Mouse (Mus musculus): ENCODE data around the gene Ykt6.

Gene Ykt6

GRCm38 (mm10) chr11:5949586-5950352 lies 5.7 kb upstream of the Ykt6 start, which contains the start of gene Gck:
Gene Gck, minus strand, starts transcription at chr11:5950081.
- DNase-seq = no peak

DNA sequence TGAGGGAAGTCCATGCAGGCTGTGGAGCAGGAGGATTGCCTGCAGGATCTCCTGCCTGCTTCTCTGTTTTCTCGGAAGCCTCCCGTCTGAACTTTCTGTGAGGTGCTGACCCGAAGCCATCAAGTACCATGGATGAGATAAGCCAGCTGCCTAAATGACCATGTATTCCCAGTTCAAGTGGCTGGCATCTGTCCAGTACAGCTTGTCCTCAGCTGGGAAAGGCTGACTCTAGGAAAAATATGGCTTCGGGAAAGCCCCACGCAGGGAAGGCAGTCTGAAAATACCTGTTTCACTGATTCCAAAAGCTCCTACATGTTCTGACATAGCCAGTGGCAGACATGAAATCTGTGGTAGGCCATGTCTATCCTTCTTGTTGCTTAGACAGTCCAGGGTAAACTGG lies 3.0 kb upstream of the Ykt6 start:
- DNase-seq = no peak

DNA sequence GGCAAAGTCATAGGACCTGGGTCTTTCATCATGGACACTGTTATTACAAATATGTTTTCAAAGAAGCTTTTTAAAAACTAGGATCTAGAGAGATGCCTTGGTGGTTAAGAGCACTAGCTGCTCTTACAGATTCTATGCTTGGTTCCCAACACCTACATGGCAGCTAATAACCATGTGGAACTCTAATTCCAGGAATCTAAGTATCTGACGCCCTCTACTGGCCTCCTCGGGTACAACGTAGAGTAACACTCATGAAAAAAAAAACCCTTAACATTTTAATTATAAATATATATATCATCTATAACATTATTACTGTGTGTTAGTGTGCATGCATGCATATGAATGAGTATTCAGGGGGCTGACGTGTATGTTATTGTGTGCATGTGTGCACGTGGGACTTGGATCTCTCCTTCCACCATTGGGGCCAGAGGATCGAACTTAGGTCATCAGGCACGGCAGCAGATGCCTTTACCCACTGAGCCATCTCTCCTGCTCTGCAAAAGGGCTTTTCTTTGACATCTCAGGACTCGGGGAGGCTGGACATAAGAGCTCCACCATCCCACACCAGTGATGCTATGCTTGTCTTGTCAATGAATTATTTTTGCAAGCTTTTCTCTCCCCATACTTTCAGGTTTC lies 2.2 kb upstream of the Ykt6 start:
- peak; percentile 12 for DNase-seq

GRCm38 (mm10) chr11:5954435-5954834 lies 1.1 kb upstream of the Ykt6 start:
- DNase-seq = no peak

DNA sequence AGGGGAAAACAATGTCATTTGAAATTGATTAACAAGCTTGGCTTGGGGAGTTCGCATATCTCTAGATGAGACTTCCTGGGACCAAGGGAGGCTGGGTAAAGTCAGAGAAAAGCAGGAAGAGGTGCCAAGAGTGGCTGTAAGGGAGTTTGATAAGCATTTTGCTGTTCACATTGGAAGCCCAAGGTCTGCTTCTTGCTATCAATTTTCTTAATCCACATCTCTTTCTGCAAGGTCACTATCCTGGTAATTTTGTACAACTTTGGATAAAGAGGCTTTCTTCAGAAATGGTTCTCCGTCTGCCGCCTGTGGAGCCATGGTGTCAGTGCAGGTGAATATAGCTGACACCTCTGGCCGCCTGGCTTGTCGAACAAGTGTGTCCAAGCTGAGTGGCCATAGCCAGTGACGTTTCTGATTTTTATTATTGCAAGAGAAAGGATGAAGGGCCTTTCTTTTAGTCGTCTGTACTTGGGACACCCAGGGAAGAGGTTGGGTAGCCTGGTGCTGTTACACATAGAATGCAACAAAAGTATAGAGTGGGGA lies 458 bp upstream of the Ykt6 start:
- peak; percentile 52 for DNase-seq

DNA sequence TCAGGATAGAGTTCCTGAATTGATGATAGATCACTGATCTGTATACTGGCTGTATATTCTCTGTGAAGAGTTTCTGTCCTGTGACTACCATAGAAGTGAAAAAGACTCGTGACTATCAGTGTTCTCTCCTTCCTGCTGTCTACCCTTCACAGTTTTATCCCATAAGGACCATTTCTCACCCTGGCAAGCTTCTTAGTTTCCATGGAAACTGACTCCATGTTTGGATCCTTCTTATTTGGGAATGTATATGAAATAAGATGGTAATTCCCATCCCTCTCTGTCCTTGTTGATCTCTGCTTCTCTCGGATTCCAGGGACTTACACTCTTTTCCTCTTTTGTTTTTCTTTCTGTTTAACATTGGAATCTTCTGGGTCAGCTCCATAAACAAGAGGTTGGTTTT lies 4.6 kb downstream of the Ykt6 start:
- no peak for DNase-seq

- no peak for DNase-seq
These were observed 10.4 kb downstream of the Ykt6 start for GRCm38 (mm10) chr11:5965865-5966264.

GRCm38 (mm10) chr11:5966751-5967150 lies 11.3 kb downstream of the Ykt6 start:
- DNase-seq = no peak

DNA sequence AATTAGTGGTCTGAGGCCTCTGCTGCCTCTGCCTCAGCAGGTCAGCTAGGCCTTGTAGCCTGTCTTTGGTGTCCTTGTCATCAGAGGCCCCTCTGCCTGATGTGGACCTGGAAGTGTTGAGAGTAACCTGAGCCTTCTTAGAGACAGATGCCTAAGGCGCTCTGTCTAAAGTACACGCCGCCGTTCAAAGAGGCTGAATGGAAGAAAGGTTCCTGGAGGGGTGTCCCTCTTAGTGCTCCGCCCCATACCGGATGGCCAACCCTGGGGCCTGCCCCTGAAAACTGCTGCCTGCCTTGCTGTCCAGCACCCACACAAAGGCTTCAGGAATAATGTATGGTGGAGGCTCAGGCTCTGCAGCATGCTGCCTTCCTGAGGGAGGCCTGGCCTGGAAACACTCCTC lies 12.7 kb downstream of the Ykt6 start:
- DNase-seq = no peak

- DNase-seq = no peak
These were observed 15.7 kb downstream of the Ykt6 start for GRCm38 (mm10) chr11:5971202-5971601.

DNA sequence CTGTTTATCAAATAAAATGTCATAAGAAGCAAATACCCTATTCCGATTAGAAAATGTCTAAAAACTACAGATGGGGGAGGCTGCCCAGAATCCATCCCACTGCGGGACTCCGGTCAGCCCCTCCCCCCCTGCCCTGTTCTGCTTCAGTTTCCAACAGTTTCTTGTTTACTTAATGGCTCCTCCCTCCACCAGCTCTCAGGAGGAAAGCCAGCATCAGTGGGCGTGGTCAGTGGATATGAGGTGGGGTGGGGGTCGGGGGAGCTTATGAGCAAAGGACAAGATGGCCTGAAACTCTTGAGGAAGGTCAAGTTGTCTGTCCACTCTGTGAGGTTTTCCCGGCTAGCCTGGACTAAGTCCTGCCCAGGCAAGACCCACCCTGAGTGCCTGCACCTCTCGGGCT lies 17.7 kb downstream of the Ykt6 start:
- no peak for DNase-seq

- DNase-seq = no peak
These were observed 18.6 kb downstream of the Ykt6 start for GRCm38 (mm10) chr11:5974053-5974452.

- DNase-seq = no peak
These were observed 19.6 kb downstream of the Ykt6 start for GRCm38 (mm10) chr11:5975068-5975467.

GRCm38 (mm10) chr11:5976106-5976505 lies 20.6 kb downstream of the Ykt6 start:
- no peak for DNase-seq

- DNase-seq = no peak
These were observed 23.6 kb downstream of the Ykt6 start for GRCm38 (mm10) chr11:5979088-5979487.

- no peak for DNase-seq
These were observed 24.6 kb downstream of the Ykt6 start for GRCm38 (mm10) chr11:5980108-5980507.

DNA sequence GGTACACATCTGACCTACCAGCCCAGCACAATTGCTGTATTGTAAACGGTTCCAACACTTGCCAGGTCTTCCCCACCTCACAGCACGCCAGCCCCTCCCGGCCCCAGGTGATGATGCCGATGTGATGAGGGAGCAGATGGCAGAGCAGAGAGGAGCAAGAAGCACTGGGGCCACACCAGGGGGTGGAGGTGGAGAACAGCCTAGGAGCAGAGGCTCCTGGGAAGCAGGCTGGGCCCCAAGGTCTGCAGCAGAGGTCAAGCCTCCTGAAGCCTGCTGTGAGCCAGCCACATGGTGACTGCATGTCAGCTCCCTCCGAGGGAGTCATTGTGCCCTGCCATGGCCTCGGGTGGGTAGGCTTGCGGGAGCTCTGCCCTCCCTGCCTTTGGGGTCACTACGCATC lies 25.1 kb downstream of the Ykt6 start:
- DNase-seq = no peak

GRCm38 (mm10) chr11:5981323-5981722 lies 25.8 kb downstream of the Ykt6 start:
- DNase-seq = no peak

GRCm38 (mm10) chr11:5983629-5984028 lies 28.1 kb downstream of the Ykt6 start:
- no peak for DNase-seq

- no peak for DNase-seq
These were observed 32.6 kb downstream of the Ykt6 start for GRCm38 (mm10) chr11:5988126-5988525.

DNA sequence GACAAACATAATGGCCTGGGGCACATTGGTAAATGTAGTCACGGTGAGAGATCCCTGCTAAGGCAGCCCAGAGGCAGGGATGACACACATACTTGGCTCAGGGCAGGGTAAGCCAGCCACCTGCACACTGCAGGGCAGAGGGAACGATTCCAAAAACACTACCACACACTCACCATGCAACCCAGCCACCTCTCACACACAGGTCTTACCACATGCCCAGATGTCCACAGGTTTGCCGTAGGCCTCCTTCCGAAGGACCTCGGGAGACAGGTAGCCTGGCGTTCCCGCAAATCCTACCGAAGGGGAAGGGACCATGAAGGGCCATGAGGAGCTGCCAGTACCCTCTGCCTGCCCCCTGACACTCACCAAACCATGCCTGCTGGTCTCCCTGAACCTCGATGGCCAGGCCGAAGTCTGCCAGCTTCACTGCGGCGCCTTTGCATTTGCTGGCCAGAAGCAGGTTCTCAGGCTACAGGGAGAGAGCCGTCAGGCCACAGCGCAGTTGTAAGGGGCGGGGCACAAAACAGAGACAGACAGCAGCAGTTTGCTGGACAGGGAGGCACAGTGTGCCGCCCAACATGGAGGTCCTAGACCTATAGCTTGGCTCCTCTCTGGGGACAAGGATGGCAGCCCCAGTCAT lies 34.6 kb downstream of the Ykt6 start:
- no peak for DNase-seq

DNA sequence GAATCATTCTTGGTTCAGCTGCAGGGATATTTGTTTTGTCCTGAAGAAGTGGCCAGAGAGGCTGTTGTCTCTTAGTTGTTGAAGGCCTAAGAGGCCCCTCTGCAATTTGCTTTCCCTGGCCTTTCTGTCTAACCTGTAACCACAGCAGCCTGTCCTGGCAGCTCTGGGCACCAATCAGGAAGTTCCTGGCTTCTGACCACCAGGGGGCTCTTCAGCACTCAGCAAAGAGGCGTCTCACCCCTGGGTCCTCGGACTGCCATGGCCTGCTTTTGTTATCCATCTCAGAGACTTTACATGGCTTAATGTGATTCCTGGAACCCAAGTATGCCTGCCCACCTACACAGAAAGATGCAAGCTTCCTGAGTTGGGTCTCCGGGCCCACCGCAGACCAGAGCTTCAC lies 35.4 kb downstream of the Ykt6 start:
- DNase-seq = peak; percentile 63

DNA sequence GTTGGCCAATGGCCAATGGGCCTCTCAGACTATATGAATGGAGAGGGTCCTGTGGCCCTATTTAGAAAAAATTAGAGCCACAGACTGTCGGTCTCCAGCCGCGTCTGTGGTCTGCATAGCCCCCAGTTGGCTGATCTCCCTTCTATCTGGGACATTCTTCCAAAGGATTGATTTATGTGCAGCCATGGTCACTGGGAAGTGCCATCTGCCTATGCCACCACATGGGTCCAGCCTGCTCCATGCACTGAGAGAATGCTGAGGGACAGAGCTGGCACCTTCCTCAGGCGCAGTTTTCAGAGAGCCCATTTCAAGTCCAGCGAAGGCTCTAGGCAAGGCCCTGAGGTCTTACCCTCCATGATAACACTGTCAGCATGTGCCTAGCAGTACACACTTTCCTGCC lies 38.7 kb downstream of the Ykt6 start:
- DNase-seq = no peak

GRCm38 (mm10) chr11:5994880-5995279 lies 39.4 kb downstream of the Ykt6 start:
- no peak for DNase-seq

Measured in thymus, postnatal 25 days (tissue).